8 mouse cellular contexts compared by ENCODE assay signal in genomic region chr11:32383341-32384134, GRCm38 (mm10). TPM values are rescaled to one million over a fixed set of nuclear protein-coding genes. Genes with fewer than 3 reads are reported as not detected.
DNase-seq lines count a peak whose midpoint lies in the region; ATAC-seq and TF ChIP-seq lines count a peak whose summit lies in the region.

No protein-coding gene starts in this region.

- H3K4me1 ChIP-seq in intestine, postnatal 0 days (replicated peaks; ENCODE audit: control insufficient read depth, insufficient read depth, low read length): peaks cover 7% of the 10 kb centered on the region
- H3K4me1 ChIP-seq in lung, embryonic 14.5 days (ENCODE audit: insufficient read depth): 0 out of 2 replicates have a peak, but pooled peaks cover 8% of the 10 kb centered on the region

- ATAC-seq in intestine, postnatal 0 days: 0 out of 2 replicates have a peak, but pooled peaks have one; percentile 16
- ATAC-seq in lung, embryonic 14.5 days (ENCODE audit: insufficient read depth): peak; percentile 91
- no peak for ATAC-seq in megakaryocyte progenitor cell, adult 5-6 weeks (replicated peaks; ENCODE audit: poor library complexity)

- no peak overlapping the region for H3K4me3 ChIP-seq in intestine, postnatal 0 days (ENCODE audit: low read depth, low read length)
- no peak overlapping the region for H3K4me3 ChIP-seq in lung, embryonic 14.5 days (ENCODE audit: low read depth, low read length)

- peak overlapping the region; percentile 70 for H3K27ac ChIP-seq in intestine, postnatal 0 days (ENCODE audit: low read depth, low read length)
- peak overlapping the region; percentile 94 for H3K27ac ChIP-seq in lung, embryonic 14.5 days (ENCODE audit: low read depth)

- WGBS in intestine, postnatal 0 days: 47% methylated on average over 10 of the region's 10 CpGs
- 19% methylated on average over 10 of the region's 10 CpGs for WGBS in lung, embryonic 14.5 days

- H3K36me3 ChIP-seq in intestine, postnatal 0 days (ENCODE audit: control insufficient read depth, insufficient read depth): peaks cover 9% of the 10 kb centered on the region
- peaks cover 69% of the 10 kb centered on the region for H3K36me3 ChIP-seq in lung, embryonic 14.5 days (ENCODE audit: insufficient read depth)

- H3K4me2 ChIP-seq in intestine, postnatal 0 days (replicated peaks; ENCODE audit: low read depth): no peak overlapping the region
- peak overlapping the region; percentile 20 for H3K4me2 ChIP-seq in lung, embryonic 14.5 days

- DNase-seq in frontal cortex, adult 2 months (ENCODE audit: extremely low spot score in 1 of 2, low spot score in 1 of 2): peak; percentile 44 to 45
- no peak for DNase-seq in frontal cortex, postnatal 25 days (ENCODE audit: low spot score in 2 of 2)
- peak; percentile 74 for DNase-seq in embryo, embryonic 11 days
- DNase-seq in heart, adult 18-20 months: peak; percentile 65 to 86
- DNase-seq in lung, embryonic 14.5 days: peak; percentile 90
- DNase-seq in ovary, postnatal 14 days (ENCODE audit: low spot score): peak; percentile 50

- H3K27me3 ChIP-seq in intestine, postnatal 0 days (replicated peaks; ENCODE audit: control insufficient read depth, insufficient read depth, low read length): no peaks in the 10 kb centered on the region
- H3K27me3 ChIP-seq in lung, embryonic 14.5 days (ENCODE audit: insufficient read depth, low read length): no peaks in the 10 kb centered on the region

- no peak overlapping the region for H3K9ac ChIP-seq in intestine, postnatal 0 days (ENCODE audit: low read depth, low read length)
- H3K9ac ChIP-seq in lung, embryonic 14.5 days: peak overlapping the region; percentile 39

- no peak for TF ChIP-seq CTCF in intestine, postnatal 0 days (IDR thresholded peaks at IDR 0.05; ENCODE audit: low read depth)
- TF ChIP-seq CTCF in lung, embryonic 14.5 days (IDR thresholded peaks at IDR 0.05; ENCODE audit: low read depth): no peak

- H3K9me3 ChIP-seq in intestine, postnatal 0 days (ENCODE audit: control insufficient read depth): no peaks in the 10 kb centered on the region
- no peaks in the 10 kb centered on the region for H3K9me3 ChIP-seq in lung, embryonic 14.5 days (ENCODE audit: low read depth, low read length)

RNA-seq across cellular contexts. Expression of gene Sh3pxd2b, which starts 35.9 kb away (rescaled TPM):
- 11.8 and 12.5 TPM in 2 replicates for polyA plus RNA-seq in frontal cortex, adult 2 months (2012; rRNA removed)
- 1 to 10 TPM; 5.9 to 6.1 TPM for total RNA-seq in heart, adult 18-20 months (2021)
- polyA plus RNA-seq in intestine, postnatal 0 days (2015; fragmentation: Nextera tagmentation; extraction: Ambion mirVana): 3.2 TPM in 2 replicates
- 31.2 and 31.7 TPM in 2 replicates for polyA plus RNA-seq in lung, embryonic 14.5 days (2014; fragmentation: Nextera tagmentation; extraction: Ambion mirVana)
- 6.1 and 7.2 TPM in 2 replicates for total RNA-seq in megakaryocyte progenitor cell, adult 5-6 weeks (2015)
- total RNA-seq in megakaryocyte progenitor cell, adult 5-6 weeks (2017): 1.7 and 2.4 TPM in 2 replicates

Comparison
In these comparisons a context has a peak if more than half of its experiments do, and no peak if none do; other contexts are left out.
1. DNase-seq: peak in frontal cortex, adult 2 months (2 of 2), embryo, embryonic 11 days (single experiment), heart, adult 18-20 months (2 of 2), lung, embryonic 14.5 days (single experiment) and ovary, postnatal 14 days (single experiment); none in frontal cortex, postnatal 25 days (0 of 2).